Mouse (Mus musculus) kidney, adult 8-10 months (tissue): Measurements from ENCODE around the gene Eprs.

Experiments
- DNase-seq, 2 experiments: peaks; one replicate each; pipeline ENCODE4 v3.0.0; 2022

Gene Eprs

DNA sequence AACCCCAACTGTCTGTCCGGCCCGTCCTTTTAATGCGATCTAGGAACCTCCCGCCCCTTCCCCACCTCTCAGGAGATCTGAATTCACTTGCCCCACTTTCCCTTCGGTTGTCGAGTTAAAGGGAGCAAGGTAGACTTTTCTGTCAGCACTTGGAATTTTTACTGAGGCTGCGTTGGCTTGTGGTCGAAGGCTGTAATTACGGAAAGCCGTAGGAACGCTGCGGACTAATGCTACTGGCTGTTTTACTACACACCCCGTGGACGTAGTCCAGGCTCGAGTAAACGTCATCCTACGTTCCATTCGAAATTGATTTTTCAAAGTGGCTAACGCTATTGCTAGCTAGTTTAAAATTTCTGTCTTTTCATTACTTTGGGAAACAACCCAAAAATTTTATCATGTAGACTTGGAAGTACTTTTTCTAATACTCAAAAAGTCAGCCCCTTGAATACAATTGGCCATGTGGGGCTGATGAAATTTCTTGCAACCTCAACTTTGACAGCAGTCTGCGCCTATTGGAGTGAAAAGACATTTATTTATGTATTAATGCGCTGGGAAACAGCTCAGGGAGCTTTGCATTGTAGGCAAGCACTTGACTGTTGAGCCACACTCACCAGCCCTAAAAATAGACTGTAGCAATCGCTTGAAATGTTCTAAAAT, 810 bp downstream of the Eprs start:
- peak; percentile 49 to 64 for DNase-seq

DNA sequence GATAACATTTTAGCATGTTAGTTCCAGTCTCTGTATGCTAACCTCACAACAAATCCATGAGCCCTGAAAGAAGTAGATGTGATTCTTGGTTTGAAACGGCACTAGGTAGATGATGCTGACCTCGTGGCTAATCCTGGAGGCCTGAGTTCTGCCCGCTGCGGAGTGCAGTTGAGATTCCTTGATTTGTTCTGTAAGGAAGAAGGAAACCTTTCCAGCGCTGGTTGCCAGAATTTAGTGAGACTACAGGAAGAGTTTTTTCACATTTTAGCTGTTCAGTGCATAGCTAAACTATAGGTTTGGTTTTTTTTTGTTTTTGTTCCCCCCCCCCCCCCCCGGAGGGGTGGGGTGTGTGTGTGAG, 1.3 kb downstream of the Eprs start:
- DNase-seq: no peak

DNA sequence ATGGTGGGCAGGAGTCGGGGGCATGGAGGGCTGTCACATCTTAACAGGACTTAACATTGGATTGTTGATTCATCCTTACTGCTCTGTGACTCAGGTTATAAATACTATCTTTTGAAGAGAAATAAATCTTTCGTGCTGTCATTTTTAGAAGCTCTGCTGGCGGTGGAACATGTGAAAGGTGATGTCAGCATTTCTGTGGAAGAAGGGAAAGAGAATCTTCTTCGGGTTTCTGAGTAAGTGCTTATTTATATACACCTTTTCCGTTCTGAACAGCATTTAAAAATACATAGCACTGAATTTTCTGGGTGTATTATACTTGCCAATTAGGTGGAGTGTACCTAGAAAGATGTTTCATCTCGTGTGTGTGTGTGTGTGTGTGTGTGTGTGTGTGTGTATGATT, 4.5 kb downstream of the Eprs start:
- no peak for DNase-seq

DNA sequence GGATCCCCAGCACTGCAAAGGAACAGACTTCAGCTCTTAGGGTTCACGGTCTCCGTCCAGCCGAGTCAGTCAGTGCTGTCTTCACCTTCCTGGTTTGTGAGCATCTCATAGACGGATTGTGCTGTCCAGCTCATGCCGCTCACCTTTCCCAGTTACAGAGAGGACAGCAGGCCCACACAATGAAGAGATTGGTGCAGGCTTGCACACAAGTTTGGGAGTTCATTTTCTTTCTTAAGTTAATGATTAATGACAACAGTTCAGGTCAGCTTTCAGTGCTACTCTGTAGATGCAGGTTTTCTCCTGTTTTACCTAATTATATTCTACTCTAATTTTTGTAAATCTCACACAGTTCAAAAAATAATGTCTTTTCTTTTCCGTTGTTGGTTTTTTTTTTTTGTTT, 7.1 kb downstream of the Eprs start:
- DNase-seq: peak; percentile 22 to 23

DNA sequence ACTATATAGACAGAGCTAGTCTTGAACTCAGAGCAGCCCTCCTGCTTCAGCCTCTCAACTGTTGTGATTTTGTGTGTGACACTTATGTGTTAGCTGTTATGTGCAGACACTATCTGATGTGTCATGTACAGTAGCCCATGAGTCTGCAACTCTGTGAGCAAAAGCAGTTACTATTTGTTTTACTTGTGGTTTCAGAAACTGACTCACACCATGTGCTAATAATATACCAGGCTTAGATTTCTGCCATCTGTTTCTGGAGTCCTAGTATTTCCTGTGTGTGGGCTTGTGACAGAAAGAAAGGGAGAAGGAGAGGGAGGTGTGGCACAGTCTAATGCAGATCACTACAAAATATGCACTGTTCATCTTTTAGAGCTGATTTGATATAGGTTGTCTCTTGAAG, 13.5 kb downstream of the Eprs start:
- DNase-seq: no peak

DNA sequence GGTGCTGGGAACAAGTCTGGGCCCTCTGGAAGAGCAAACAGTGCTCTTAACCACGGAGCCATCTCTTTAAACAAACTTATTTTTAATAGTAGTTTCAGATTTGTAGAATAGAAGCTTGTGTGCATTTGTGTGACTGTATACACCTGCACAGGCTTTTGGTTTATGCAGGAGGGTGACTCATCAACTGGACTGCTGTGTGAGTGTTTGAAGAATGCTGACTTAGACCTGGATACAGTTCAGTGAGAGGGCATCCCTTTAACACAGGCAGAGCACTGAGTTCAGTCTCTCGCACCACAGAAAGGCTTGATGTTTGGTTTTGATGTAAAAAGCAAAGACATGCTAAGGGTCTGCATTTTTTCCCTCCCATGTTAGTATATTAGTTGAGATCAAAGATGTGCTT, 14.6 kb downstream of the Eprs start:
- peak in 1 of 2 experiments; percentile 10 for DNase-seq

DNA sequence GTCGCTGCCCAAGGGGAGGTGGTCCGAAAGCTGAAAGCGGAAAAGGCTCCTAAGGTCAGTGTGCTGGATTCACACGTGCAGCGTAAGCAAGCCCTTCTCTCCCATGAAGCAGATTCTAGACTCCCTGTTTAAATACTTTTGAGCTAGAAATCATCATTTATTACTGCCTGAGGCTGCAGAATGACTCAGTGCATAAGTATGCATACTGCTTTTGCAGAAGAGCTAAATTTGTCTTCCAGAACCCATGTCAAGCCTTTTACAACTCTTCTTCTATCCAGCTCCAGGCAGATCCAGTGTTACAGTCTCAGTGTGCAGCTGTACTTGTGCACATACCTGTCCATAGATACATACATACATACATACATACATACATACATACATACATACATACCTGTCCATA, 38.8 kb downstream of the Eprs start:
- no peak for DNase-seq

DNA sequence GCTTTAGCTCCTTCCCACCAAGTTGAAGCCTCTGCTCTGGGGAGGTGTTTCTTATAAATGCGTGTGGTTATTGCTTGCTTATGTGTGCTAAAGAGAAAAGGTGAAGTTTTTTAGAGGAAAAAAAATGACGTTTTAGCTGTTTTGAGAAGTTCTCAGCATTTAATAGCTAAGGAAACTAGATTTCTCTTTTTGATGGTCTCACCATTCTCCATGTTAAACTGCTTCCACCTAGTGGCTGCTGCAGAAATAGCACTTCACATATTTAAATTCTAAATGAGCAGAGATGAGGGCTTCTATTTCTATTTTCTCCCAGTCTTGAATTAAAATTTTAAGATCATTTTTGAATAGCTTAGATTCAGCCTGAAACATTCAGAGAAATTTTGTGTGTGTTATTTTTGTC, 41.2 kb downstream of the Eprs start:
- peak in 1 of 2 experiments; percentile 13 for DNase-seq

DNA sequence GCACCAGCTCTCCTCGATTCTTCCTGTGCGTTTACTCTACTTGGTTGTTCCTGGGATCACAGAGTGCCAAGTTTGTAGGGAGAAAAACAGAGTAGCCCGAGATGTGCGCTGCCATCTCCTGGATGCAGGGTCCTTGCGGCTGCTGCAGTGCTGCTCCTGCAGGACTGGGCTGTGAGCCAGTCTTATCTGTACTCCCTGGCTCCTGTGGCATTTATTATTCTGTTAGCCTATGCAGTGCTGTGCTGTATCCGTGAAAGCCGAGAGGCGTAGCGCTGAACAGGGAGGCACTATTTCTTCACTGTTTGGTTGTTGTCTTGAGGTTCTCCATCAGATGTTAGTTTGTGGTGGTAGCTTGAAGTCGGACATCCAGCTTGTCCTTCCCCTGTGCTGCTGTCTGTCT, 43.1 kb downstream of the Eprs start:
- no peak for DNase-seq

DNA sequence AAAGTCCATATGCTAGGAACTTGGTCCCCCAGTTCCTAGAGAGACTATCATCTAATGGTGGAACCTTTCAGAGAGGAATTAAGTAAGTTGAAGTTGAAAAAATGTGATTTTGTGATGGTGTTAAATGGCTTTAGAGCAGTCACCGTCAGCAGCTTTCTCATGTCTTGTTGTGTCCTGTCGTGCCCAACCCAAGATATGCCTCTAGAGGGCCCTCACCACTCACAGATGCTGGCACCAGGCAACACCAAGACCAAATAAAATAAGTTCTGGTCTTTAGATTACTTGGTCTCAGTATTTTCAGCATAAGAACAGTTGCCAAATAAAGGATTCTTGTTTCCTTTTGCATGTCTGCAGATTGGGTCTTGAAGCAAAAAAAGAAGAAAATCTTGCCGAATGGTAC, 47.0 kb downstream of the Eprs start:
- no peak for DNase-seq

DNA sequence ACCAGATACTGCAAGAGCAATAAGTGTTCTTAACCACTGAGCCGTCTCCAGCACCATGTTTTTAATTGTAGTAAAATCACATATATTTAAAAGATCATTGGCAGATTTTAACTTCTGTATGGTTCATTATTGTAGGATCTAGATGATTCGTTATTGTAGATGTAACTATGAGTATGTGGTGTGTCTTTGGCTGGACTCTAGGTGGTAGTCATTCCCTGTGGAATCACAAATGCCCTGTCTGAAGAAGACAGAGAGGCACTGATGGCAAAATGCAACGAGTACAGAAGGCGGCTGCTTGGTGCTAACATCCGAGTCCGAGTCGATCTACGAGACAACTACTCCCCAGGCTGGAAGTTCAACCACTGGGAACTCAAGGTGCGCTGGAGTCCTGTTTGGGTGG, 55.2 kb downstream of the Eprs start:
- no peak for DNase-seq

DNA sequence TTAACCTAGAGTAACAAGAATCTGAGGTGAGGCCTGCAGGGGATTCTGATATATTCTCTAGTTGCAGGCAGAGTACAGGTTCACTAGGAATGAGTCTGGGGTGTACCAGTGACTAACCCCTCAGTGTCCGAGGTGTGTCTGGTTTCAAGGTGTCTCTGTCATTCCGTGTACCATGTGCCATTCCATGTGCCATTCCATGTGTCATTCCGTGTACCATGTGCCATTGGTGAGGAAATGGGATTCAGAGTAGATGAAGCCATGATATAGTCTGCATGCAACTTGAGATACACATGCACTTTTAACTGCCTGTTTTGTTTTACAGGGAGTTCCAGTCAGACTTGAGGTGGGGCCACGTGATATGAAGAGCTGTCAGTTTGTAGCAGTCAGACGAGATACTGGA, 57.0 kb downstream of the Eprs start:
- no peak for DNase-seq

DNA sequence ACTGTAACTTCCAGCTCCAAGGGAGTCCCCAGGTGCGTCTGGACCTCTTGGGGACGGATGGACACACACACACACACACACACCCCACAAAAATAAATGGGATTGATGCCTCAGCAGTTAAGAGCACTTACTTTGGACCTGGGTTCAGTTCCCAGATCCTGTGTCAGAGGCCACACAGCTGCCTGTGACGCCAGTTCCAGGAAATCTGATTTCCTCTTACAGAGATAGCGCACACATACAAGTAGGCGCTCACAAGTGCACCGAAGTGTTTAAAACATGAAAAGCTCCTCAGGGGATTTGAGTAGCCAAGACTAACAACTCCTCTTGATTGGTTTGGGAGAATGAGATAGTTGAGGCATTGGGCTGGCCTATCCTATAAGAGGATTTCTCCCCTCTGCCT, 57.9 kb downstream of the Eprs start:
- DNase-seq: no peak

DNA sequence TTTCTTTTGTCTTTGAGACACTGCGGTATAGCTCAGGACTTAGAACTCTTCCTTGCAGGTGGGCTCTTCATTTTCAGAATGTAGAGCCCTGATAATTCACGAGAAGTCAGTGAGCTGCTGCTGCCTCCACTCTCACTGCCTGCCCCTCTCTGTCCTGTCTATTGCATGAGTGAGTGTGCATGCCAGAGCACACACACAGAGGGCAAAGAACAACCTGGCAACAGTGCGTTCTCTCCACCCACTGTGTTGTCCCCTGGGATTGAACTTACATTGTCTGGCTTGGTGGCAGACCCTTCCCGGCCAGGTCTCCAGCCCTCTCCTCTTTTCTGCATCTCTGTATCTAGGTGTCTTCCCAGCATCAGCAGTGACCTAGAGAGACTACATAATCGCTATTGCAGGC, 63.7 kb downstream of the Eprs start:
- DNase-seq: no peak

DNA sequence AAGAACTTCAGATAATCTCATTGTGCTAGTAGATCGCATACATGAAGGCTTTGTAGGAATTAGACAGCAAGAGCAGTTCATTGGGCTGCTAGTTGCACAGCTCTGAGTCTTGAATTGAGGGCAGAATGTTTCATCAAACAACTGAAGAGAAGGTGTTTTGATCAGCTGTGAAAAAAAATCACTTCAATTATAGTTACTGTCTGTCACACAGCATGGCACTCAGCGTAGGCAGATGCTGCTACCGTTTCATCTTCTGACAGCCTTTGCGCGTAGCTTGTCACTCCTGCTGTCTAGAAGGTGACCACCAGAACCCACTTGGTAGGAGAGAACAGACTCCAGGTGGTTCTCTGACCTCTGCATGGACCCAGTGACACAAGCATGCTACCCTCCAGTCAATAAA, 67.6 kb downstream of the Eprs start:
- DNase-seq: no peak

DNA sequence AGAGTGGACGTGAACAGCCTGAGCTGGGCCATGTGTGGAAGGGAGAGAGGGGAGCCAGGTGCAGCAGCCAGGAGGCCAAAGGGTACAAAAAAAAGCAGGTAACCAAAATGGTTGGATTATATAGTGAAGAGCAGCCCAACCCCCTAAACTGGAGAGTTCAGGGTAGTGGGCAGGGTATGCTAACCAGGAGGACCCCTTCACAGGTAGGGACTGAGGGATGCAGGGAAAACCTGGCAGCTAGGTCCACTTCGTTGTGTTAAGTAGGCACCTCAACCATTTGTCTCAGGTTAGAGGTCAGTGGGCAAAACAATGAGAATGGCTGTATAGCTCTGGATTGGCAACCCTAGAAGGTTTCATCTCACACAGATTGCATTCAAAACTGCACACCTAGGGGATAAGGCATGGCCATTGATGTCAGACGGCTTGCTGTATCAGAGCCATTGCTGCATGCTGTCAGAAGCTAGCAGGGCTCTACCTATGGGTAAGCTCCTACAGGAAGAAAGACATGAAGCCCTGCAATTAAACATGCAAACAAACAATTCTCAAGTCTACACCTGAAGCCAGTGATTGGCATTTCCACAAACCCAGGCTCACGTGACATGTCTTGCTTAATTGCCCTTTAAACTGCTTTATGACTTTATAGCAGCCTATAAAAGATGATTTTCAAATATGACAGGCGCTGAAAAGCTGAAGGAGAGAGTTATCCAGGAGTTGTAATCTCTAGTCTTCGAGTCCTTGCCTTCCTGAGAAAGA, 68.6 kb downstream of the Eprs start:
- DNase-seq: no peak

DNA sequence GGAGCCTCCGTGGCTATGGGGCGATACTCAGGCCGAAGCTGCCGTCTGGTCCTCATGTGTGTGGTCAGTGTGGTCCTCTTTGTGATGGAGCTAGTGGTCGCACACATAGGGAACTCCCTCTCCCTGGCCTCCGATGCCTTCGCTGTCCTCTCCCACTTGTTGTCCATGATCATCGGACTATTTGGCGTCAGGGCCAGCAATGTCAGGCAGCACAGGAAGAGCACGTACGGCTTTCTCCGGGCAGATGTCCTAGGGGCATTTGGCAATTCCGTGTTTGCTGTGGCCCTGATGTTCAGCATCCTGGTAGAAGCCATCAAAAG, 69.1 kb downstream of the Eprs start:
- DNase-seq: no peak

DNA sequence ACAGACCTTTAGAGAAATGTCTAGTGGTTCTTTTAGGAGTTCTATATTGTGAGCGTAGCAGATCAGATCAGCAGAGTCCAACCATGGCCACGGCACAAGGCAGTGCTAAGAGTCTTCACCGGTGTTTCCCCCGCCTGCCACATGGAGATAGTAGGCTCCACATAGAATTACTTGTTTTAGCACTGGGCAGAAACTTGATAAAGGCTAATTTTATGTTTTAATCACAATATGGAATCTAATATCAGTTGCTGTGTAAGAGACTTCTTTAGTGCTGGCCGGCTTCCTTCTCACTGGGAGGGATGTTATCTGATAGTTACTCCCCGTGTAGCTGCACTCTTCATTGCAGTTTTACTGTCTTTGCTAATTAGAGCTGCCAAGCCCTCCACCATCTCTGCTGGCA, 70.3 kb downstream of the Eprs start:
- DNase-seq: no peak

DNA sequence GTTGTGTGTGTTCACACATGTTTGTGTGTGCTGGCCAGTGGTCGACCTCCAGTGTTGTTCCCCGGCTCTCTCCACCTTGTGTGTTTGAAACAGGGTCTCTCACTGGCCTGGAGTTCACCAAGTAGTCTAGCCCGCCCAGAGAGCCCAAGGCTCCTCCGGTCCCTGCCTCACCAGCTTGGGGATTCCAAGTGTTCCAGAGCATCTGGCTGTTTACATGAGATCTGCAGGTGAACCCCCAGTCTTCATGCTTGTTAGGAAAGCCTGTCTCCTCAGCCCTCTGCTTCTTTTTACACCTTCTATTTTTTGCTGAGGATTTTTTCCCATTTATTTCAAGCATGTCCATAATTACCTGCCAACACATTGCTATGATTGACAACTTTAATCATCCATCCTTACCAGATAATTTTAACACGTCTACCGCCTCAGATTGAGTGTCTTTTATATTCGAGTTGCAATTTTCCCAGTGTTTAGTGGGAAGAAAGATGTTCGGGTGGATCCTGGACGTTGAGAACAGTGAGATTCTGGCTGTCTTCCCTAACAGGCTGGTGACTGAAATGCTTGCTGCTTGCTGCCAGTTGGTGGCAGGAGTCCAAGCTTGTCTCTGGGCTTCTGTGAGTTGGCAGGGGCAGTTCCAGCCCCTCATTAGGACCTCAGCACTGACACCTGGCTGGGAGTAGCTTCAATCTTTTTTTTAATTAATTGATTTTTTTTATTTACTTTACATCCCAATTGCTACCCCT, 76.2 kb downstream of the Eprs start:
- DNase-seq: no peak

DNA sequence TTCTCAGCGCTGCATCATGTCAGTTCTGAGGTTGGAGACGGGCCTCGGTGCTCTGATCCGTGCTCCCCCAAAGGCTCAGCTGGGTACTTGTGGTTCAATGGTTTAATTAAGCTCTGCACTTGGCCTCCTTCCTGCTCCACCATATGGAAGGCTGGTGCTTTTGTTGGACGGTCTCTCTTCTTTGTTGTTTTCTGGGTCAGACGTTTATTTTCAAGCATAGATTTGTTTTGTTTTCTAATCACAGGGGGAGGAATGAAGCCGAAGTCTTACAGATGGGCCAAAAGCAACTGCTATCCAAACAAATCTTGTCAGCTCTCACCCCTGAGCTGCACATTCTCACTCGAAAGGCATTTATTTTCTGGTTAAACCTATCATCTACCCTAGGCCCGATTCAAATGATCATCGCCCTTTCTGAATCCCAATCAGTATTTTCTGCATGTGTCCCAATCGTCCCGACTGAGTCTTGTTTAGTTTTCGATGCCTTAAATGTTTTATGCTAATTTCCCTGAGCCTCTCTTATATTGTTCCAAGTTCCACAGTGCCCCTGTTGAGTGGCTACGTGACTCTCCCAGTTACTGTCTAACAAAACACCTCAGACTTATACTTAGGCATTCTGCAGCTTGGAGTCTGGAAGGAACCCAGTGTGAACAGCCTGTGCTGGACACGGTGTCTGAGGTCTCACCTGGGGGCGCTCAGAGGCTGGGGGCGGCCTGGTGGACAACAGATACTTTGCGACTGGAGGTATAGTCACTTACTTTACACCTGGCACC, 79.0 kb downstream of the Eprs start:
- no peak for DNase-seq

DNA sequence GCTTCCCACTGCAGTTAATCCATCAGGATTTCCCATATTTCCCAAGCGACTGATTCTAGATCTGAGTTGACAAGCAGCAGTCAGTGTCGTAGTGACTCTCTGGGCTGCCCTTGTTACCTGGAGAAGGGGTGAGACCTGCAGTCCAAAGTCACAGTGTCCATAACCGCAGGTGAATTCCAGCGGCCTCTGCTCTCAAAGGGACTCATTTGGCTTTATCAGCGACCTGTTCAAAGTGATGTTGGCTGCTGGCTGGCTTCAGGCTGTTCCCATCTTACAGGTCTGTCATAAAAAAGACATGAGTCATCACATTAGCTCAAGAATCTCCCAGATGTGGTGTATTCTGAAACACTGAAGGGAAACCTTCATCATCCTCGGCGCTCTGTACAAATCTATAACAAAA, 86.1 kb downstream of the Eprs start:
- no peak for DNase-seq

DNA sequence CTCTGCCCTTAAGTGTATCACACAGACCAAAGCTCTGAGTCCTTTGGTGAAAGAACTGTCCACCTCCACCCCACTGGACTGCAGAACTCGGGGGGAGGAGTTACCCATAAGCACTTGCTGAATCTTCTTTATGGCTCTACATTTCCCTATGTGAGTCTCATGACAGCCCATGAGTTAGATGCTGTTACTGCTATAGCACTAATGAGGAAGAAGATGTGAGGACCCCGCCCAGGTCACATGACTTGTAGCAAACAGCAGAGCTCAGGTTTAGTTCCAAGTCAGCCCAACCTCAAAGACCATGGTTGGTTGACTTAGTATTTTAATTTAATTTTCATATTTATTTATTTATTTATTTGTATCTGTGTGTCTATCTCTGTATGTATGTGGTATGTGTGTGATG, 86.9 kb downstream of the Eprs start:
- no peak for DNase-seq

DNA sequence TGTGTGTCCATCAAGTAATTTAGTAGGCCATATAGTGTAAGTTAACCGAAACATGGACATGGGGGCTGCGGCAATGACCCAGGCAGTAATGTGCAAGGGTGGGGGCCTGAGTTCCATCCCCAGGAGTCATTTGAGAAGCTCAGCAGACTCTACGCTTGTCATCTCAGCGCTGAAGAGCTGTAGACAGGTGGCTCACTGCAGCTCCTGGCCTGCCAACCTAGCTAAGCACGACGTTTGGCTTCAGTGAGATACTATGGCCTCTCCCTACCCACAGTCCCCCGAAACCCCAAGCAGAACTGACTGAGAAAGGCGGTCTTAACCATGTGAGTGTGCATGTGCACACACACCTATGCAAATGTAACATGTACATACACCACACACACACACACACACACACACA, 88.2 kb downstream of the Eprs start:
- no peak for DNase-seq

DNA sequence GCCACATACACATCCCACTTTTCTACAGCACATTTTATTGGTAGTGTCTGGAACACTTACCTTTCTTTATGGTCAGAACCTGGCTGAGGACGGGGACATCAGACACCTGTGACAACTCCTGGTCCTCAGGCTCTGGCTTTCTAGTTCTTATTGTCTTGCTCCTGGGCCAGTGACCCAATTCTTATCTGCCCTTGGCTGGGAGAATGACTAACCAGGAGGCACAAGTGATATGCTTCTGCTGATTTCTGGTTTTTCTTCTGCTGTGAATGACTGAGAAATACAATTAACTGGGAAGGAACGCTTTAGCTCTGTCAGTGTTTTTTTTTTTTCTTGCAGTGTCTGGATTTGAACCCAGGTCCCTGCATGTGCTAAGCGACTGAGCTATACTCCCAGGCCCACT, 88.7 kb downstream of the Eprs start:
- no peak for DNase-seq
